Mouse (Mus musculus): ENCODE results near the gene Sdccag8.

Gene Sdccag8

GRCm38 (mm10) chr1:176814591-176815062, at the start of gene Sdccag8:
Gene Sdccag8, plus strand, starts transcription at chr1:176814660.
- in situ Hi-C loops (cut with MboI; ENCODE audit: unreplicated experiment in 2 of 2) = loop anchor here (10.0 to 25.0 kb wide), 2 partner anchors 980 to 1177 kb away; partner anchors contain the start of genes Fh1 (in 2 of the 2) and Adss (in 1 of the 2)

GRCm38 (mm10) chr1:176774533-176774932, 39.9 kb upstream of the Sdccag8 start:
- in situ Hi-C loops (cut with MboI; ENCODE audit: unreplicated experiment in 2 of 2) = no loop called here

GRCm38 (mm10) chr1:176789326-176789725, 25.1 kb upstream of the Sdccag8 start:
- in situ Hi-C loops (cut with MboI; ENCODE audit: unreplicated experiment in 2 of 2) = no loop called here

DNA sequence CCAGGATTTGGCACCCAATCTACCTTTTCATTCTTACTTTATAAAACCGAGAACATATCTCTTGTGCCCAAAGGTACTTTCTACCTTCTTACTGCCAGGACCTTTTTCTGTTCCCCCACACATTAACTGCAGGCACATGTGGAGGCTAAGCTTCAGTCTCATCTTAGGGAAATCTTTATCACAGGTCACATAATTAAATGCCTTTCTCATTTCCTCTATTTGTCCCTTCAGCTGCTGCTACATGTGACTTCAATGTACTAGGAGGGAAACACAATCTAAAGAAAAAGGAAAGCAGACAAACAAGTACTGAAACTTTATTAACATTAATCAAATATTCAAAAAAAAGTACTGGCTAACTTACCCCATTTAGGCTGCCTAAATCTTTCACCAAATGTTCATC, 22.3 kb upstream of the Sdccag8 start:
- in situ Hi-C loops (cut with MboI; ENCODE audit: unreplicated experiment in 2 of 2) = loop anchor here (10.0 kb wide), 2 partner anchors 57 to 63 kb away; no protein-coding TSS in a partner anchor

DNA sequence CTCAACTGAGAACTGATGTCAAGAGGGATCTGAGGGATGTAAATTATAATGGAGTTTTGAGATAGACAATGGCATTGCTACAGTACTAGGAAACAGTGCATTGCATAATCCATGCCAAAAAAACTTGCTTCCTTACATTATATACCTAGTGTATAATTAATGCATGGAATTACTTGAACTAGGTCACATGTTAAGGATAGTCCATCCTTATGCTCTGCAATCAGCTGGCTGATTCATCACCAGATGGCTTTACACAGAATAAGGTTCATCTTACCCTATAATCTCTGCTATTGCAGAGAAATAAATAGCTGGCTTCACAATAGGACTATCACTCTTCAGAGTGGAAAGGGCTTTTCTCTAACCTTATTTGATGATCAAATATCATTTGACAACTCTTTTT, 15.8 kb upstream of the Sdccag8 start:
- in situ Hi-C loops (cut with MboI; ENCODE audit: unreplicated experiment in 2 of 2) = loop anchor here (5.0 to 10.0 kb wide), 3 partner anchors 56 to 66 kb away; no protein-coding TSS in a partner anchor

- in situ Hi-C loops (cut with MboI; ENCODE audit: unreplicated experiment in 2 of 2) = loop anchor here (25.0 kb wide), 1 partner anchor 1164 kb away; the partner anchor contains the start of gene Fh1 (in 2 of the 2)
Measured at GRCm38 (mm10) chr1:176800728-176801365, 13.6 kb upstream of the Sdccag8 start.

GRCm38 (mm10) chr1:176810161-176810560, 4.3 kb upstream of the Sdccag8 start:
- in situ Hi-C loops (cut with MboI; ENCODE audit: unreplicated experiment in 2 of 2) = loop anchor here (10.0 to 25.0 kb wide), 2 partner anchors 985 to 1173 kb away; partner anchors contain the start of genes Fh1 (in 2 of the 2) and Adss (in 1 of the 2)

GRCm38 (mm10) chr1:176811892-176812291, 2.6 kb upstream of the Sdccag8 start:
- in situ Hi-C loops (cut with MboI; ENCODE audit: unreplicated experiment in 2 of 2) = loop anchor here (10.0 to 25.0 kb wide), 2 partner anchors 983 to 1175 kb away; partner anchors contain the start of genes Fh1 (in 2 of the 2) and Adss (in 1 of the 2)

GRCm38 (mm10) chr1:176812491-176813291, 1.8 kb upstream of the Sdccag8 start:
- in situ Hi-C loops (cut with MboI; ENCODE audit: unreplicated experiment in 2 of 2) = loop anchor here (10.0 to 25.0 kb wide), 2 partner anchors 982 to 1175 kb away; partner anchors contain the start of genes Fh1 (in 2 of the 2) and Adss (in 1 of the 2)

DNA sequence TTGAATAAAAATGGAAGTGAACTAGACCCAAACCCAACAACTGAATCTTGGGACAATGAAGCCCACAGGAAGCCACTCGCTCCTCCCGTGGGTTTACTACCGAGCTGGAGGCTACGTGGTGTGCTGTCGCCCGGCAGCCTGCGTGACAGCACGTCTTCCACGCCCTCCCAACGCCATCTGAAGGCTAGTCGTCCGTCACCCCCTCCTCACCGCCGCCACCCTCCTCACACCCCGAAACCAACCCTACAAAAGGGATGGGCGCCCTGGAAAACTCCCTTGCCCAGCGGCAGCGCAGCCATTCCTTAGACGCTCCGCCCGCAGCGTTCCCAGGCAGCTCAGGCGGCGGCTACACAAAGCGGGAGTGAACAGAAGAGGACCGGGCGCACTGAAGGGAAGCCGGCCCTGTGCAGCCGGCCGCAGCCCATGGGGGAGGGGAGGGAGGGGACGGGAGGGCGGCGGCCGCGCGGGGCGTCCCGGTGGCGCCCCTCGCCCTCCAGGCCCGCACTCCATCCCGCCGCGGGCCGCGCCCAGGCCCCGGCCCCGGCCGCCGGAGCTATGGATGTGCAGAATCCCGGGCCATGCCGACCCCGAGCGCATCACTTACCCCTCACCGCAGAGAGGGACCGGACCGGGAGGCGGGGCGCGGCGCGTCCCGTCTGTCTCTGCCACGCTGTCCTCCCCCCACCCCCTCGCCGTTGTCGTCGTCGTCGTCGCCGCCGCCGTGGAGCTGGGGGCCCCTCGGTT, 996 bp upstream of the Sdccag8 start:
- in situ Hi-C loops (cut with MboI; ENCODE audit: unreplicated experiment in 2 of 2) = loop anchor here (10.0 to 25.0 kb wide), 2 partner anchors 981 to 1176 kb away; partner anchors contain the start of genes Fh1 (in 2 of the 2) and Adss (in 1 of the 2)

DNA sequence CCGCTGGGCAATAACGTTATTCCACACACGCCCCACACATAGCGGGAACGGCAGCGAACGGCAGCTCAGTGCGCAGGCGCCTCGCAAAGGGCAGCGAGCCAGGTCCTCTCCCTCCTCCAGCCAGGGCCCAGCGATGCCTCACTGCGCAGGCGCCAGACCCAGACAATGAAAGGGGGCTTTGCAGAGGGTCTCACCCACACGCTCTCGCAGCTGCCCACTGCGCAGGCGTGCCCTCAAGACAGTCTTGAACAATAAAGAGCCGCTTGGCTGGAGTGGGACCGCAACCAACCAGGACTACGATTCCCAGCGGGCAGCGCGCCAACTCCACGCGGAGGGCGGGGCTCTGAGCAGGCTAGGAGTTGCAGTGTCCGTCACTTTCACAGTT, 432 bp upstream of the Sdccag8 start, which contains the start of gene Cep170:
Cep170 (minus strand) TSS at position 32 of the 385 bp plus-strand sequence.
- in situ Hi-C loops (cut with MboI; ENCODE audit: unreplicated experiment in 2 of 2) = loop anchor here (10.0 to 25.0 kb wide), 2 partner anchors 981 to 1177 kb away; partner anchors contain the start of genes Fh1 (in 2 of the 2) and Adss (in 1 of the 2)

DNA sequence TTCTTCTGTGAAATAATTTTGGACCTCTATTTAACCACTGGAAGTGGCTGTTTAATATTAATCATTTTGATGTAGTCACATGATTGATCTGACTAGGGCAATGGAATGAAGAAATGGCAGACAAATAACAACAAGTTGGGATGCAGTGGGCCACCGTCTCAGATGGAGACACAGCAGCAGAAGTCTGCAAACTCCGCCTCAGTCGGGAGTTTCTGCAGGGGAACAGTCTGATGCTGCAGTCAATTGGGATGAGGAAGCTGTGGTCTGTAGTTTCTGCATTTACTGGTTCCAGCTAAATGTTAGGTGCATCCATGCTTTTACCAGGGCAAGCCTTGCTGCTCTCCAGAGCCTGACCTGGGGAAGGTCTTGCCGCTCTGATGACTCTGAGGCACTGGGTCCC, 2.3 kb downstream of the Sdccag8 start:
- in situ Hi-C loops (cut with MboI; ENCODE audit: unreplicated experiment in 2 of 2) = loop anchor here (10.0 to 25.0 kb wide), 2 partner anchors 978 to 1179 kb away; partner anchors contain the start of genes Fh1 (in 2 of the 2) and Adss (in 1 of the 2)

GRCm38 (mm10) chr1:176818147-176818546, 3.7 kb downstream of the Sdccag8 start:
- in situ Hi-C loops (cut with MboI; ENCODE audit: unreplicated experiment in 2 of 2) = loop anchor here (10.0 to 25.0 kb wide), 2 partner anchors 977 to 1181 kb away; partner anchors contain the start of genes Fh1 (in 2 of the 2) and Adss (in 1 of the 2)

- in situ Hi-C loops (cut with MboI; ENCODE audit: unreplicated experiment in 2 of 2) = loop anchor here (10.0 to 25.0 kb wide), 2 partner anchors 976 to 1181 kb away; partner anchors contain the start of genes Fh1 (in 2 of the 2) and Adss (in 1 of the 2)
Measured at GRCm38 (mm10) chr1:176818763-176819162, 4.3 kb downstream of the Sdccag8 start.

DNA sequence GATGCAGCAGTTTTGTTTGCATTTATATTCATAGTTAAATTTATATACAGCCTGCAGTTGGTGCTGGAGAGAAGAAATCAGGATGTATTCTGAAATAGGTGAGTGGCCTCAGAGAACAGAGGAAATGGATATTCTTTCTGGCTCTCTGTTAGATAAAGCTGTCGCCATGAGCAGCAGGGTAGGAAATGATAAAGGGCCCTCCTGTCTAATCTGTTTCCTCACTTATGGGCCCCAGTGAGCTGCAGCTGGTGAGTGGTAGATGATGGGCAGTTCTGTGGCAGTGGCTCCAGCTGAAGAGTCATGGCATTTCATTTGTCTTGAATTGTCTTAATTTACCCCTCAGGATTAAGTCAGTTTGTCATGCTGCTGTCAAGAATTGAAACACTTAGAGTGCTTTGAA, 7.5 kb downstream of the Sdccag8 start:
- in situ Hi-C loops (cut with MboI; ENCODE audit: unreplicated experiment in 2 of 2) = loop anchor here (25.0 kb wide), 1 partner anchor 1185 kb away; the partner anchor contains the start of gene Fh1 (in 2 of the 2)

- in situ Hi-C loops (cut with MboI; ENCODE audit: unreplicated experiment in 2 of 2) = loop anchor here (25.0 kb wide), 1 partner anchor 1186 kb away; the partner anchor contains the start of gene Fh1 (in 2 of the 2)
Measured at GRCm38 (mm10) chr1:176822949-176823348, 8.5 kb downstream of the Sdccag8 start.

- in situ Hi-C loops (cut with MboI; ENCODE audit: unreplicated experiment in 2 of 2) = loop anchor here (25.0 kb wide), 1 partner anchor 1187 kb away; the partner anchor contains the start of gene Fh1 (in 2 of the 2)
Measured at GRCm38 (mm10) chr1:176823889-176824288, 9.4 kb downstream of the Sdccag8 start.

DNA sequence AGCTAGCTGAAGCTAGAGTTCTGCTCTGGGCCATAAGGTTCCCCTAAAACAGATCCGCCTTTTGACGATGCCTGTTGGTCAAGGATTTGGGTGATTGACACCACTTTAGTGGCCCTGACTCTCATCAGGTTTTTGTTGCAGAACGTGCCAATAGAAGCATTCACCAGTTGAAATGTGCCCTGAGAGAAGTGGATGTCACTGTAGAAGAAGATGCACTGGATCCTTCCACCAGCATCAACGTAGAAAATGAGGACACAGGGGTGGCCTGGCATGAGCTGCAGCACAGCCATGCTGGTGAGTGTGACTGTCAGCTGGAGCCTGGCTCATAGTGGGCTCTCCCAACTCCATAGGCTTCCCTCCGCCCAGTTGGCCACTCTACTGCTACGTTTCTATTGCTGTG, 10.2 kb downstream of the Sdccag8 start:
- in situ Hi-C loops (cut with MboI; ENCODE audit: unreplicated experiment in 2 of 2) = loop anchor here (25.0 kb wide), 2 partner anchors 1187 to 1513 kb away; partner anchors contain the start of genes Fh1 (in 2 of the 2) and Hnrnpu (in 1 of the 2)

DNA sequence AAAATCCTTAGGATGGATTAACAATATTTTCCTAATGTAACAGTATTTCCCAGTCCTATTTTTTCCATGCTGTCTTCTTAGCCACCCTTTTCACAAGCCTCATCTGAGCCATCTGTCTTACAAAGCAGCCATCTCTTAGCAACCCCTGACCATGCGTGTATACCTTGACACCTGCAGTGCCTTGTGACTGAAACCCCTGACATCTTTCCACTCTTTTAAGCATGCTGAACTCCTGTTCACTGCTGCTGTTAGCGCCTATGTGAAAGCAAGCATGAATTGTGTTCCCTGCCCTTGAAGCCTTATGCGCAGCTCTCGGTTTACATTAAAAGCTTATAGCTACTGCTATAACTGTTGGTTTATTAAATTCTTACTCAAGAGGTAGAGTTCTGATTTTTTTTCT, 10.6 kb downstream of the Sdccag8 start:
- in situ Hi-C loops (cut with MboI; ENCODE audit: unreplicated experiment in 2 of 2) = loop anchor here in 1 of 2 experiments (25.0 kb wide), 1 partner anchor 1512 kb away; the partner anchor contains the start of gene Hnrnpu

Data from v-Abl transformed pro-B cells (cell line).